Mouse (Mus musculus) ovary, postnatal 14 days (tissue): ENCODE results near the gene Ric3.
A peak's percentile ranks its signal among the peaks of the same experiment; 100 is the strongest.
"Not testable (repeated sequence)": the region's sequence is repeated elsewhere in the genome, so short reads cannot be mapped to it uniquely, and the experiment has no call there.

Source experiments
- DNase-seq: peaks from one replicate; pipeline ENCODE4 v3.0.0; 2022; ENCODE audit warnings: low spot score

The Ric3 gene

GRCm38 (mm10) chr7:109083113-109083812 lies at the start of gene Ric3:
Ric3 (minus strand) TSS chr7:109083331.
- no peak for DNase-seq

GRCm38 (mm10) chr7:109131565-109131964 lies 48.4 kb upstream of the Ric3 start:
- DNase-seq: no peak

- no peak for DNase-seq
These were observed 47.0 kb upstream of the Ric3 start for GRCm38 (mm10) chr7:109129946-109130686.

GRCm38 (mm10) chr7:109129442-109129841 lies 46.3 kb upstream of the Ric3 start:
- peak; percentile 36 for DNase-seq

GRCm38 (mm10) chr7:109115929-109116328 lies 32.8 kb upstream of the Ric3 start:
- DNase-seq: no peak

- not testable (repeated sequence) for DNase-seq
These were observed 32.4 kb upstream of the Ric3 start for GRCm38 (mm10) chr7:109115488-109115887.

GRCm38 (mm10) chr7:109114950-109115349 lies 31.8 kb upstream of the Ric3 start:
- DNase-seq: no peak

GRCm38 (mm10) chr7:109111000-109111399 lies 27.9 kb upstream of the Ric3 start:
- no peak for DNase-seq

- no peak for DNase-seq
These were observed 21.8 kb upstream of the Ric3 start for GRCm38 (mm10) chr7:109104894-109105293.

GRCm38 (mm10) chr7:109101167-109101566 lies 18.0 kb upstream of the Ric3 start:
- DNase-seq: no peak

GRCm38 (mm10) chr7:109098145-109099018 lies 15.3 kb upstream of the Ric3 start:
- no peak for DNase-seq

GRCm38 (mm10) chr7:109097203-109097602 lies 14.1 kb upstream of the Ric3 start:
- DNase-seq: no peak

GRCm38 (mm10) chr7:109096618-109097017 lies 13.5 kb upstream of the Ric3 start:
- no peak for DNase-seq

GRCm38 (mm10) chr7:109094294-109094693 lies 11.2 kb upstream of the Ric3 start:
- DNase-seq: no peak

GRCm38 (mm10) chr7:109091316-109091715 lies 8.2 kb upstream of the Ric3 start:
- not testable (repeated sequence) for DNase-seq

GRCm38 (mm10) chr7:109086946-109087345 lies 3.8 kb upstream of the Ric3 start:
- DNase-seq: no peak

GRCm38 (mm10) chr7:109083813-109084184 lies 668 bp upstream of the Ric3 start:
- DNase-seq: no peak

GRCm38 (mm10) chr7:109082269-109083112 lies 640 bp downstream of the Ric3 start:
- DNase-seq: peak; percentile 37

GRCm38 (mm10) chr7:109072326-109072725 lies 10.8 kb downstream of the Ric3 start:
- DNase-seq: no peak

- DNase-seq: no peak
These were observed 13.5 kb downstream of the Ric3 start for GRCm38 (mm10) chr7:109069641-109070040.

- no peak for DNase-seq
These were observed 23.6 kb downstream of the Ric3 start for GRCm38 (mm10) chr7:109059536-109059935.

GRCm38 (mm10) chr7:109050831-109051230 lies 32.3 kb downstream of the Ric3 start:
- DNase-seq: no peak
